Mouse (Mus musculus) MEL (cell line): ENCODE measurements around the gene Usp27x. TPM values are rescaled to one million over a fixed set of nuclear protein-coding genes. Genes with fewer than 3 reads are reported as not detected.

ENCODE experiments used
- DNase-seq: peaks from one replicate; pipeline ENCODE4 v3.0.0; 2011; ENCODE audit warnings: low read depth, low spot score
- H3K27ac ChIP-seq: 2 replicates; pipeline ENCODE4 v1.5.1; 2012; ENCODE audit warnings: low read depth, mild to moderate bottlenecking, control low read depth, low read length, moderate library complexity; ENCODE audit not compliant: control insufficient read depth
- H3K27me3 ChIP-seq, 2 experiments: fragments of 150-350 bp in 1 of 2; sonication (generic) in 1 of 2; 2 replicates each; pipeline ENCODE4 v1.6.1; 2012; ENCODE audit warnings: low read length in 2 of 2, mild to moderate bottlenecking in 2 of 2, improper control_type of control experiment in 1 of 2, moderate library complexity in 1 of 2; ENCODE audit not compliant: insufficient read depth in 2 of 2, control insufficient read depth in 1 of 2
- H3K36me3 ChIP-seq, 2 experiments: 2 replicates each; pipeline ENCODE4 v1.6.1; 2012 to 2014; ENCODE audit warnings: low read length in 2 of 2, improper control_type of control experiment in 1 of 2, inconsistent platforms in 1 of 2, mild to moderate bottlenecking in 1 of 2; ENCODE audit not compliant: insufficient read depth in 2 of 2, control insufficient read depth in 1 of 2
- H3K4me1 ChIP-seq, 2 experiments: fragments of 150-350 bp in 1 of 2; sonication (generic) in 1 of 2; 2 replicates each; pipeline ENCODE4 v1.6.1; 2012; ENCODE audit warnings: low read length in 2 of 2, improper control_type of control experiment in 1 of 2, mild to moderate bottlenecking in 1 of 2; ENCODE audit not compliant: insufficient read depth in 2 of 2, control insufficient read depth in 1 of 2
- H3K4me3 ChIP-seq, 2 experiments: fragments of 150-350 bp in 1 of 2; sonication (generic) in 1 of 2; 2 replicates each; pipeline ENCODE4 v1.5.1; 2012; ENCODE audit warnings: low read depth in 2 of 2, low read length in 2 of 2, mild to moderate bottlenecking in 2 of 2, moderate library complexity in 2 of 2, control low read depth in 1 of 2, improper control_type of control experiment in 1 of 2; ENCODE audit not compliant: control insufficient read depth in 1 of 2, insufficient read depth in 1 of 2
- H3K79me2 ChIP-seq: 2 replicates; pipeline ENCODE4 v1.6.1; 2012; ENCODE audit warnings: mild to moderate bottlenecking, low read length, moderate library complexity; ENCODE audit not compliant: control insufficient read depth, poor library complexity, insufficient read depth
- H3K9ac ChIP-seq: 2 replicates; pipeline ENCODE4 v1.6.1; 2012; ENCODE audit warnings: low read depth, mild to moderate bottlenecking, control low read depth, low read length, moderate library complexity; ENCODE audit not compliant: control insufficient read depth, poor library complexity, severe bottlenecking
- H3K9me3 ChIP-seq: fragments of 150-350 bp; sonication (generic); replicated peaks from 2 replicates; pipeline ENCODE4 v1.6.1; 2012; ENCODE audit warnings: mild to moderate bottlenecking, low read length, improper control_type of control experiment, moderate library complexity; ENCODE audit not compliant: insufficient read depth
- BHLHE40 ChIP-seq: IDR thresholded peaks from 2 replicates; pipeline ENCODE4 v1.6.1; 2012; ENCODE audit warnings: low read depth, mild to moderate bottlenecking, inconsistent platforms, low read length, improper control_type of control experiment, borderline replicate concordance
- CTCF ChIP-seq, 3 experiments: IDR thresholded peaks in 2 of 3; conservative IDR thresholded peaks in 1 of 3; 2 replicates each; pipeline ENCODE4 v1.5.1; 2011 to 2012; ENCODE audit warnings: low read length in 3 of 3, low read depth in 2 of 3, mild to moderate bottlenecking in 2 of 3, improper control_type of control experiment in 1 of 3, inconsistent platforms in 1 of 3, mixed read lengths in 1 of 3, moderate library complexity in 1 of 3; ENCODE audit not compliant: control insufficient read depth in 1 of 3, insufficient read depth in 1 of 3, poor library complexity in 1 of 3, severe bottlenecking in 1 of 3
- EP300 ChIP-seq, 2 experiments: IDR thresholded peaks; 2 replicates each; pipeline ENCODE4 v1.6.1; 2011; ENCODE audit warnings: improper control_type of control experiment in 2 of 2, low read length in 2 of 2, low read depth in 1 of 2, mild to moderate bottlenecking in 1 of 2
- ETS1 ChIP-seq: IDR thresholded peaks from 2 replicates; pipeline ENCODE4 v1.6.1; 2012; ENCODE audit warnings: low read depth, mild to moderate bottlenecking, inconsistent platforms, low read length, improper control_type of control experiment, moderate library complexity
- GABPA ChIP-seq: IDR thresholded peaks from 2 replicates; pipeline ENCODE4 v1.6.1; 2012; ENCODE audit warnings: low read depth, mild to moderate bottlenecking, inconsistent platforms, low read length, improper control_type of control experiment, moderate library complexity
- HCFC1 ChIP-seq: IDR thresholded peaks from 2 replicates; pipeline ENCODE4 v1.6.1; 2012; ENCODE audit warnings: low read depth, mild to moderate bottlenecking, inconsistent platforms, low read length, improper control_type of control experiment, moderate library complexity
- KAT2A ChIP-seq: conservative IDR thresholded peaks from 2 replicates; pipeline ENCODE4 v1.6.1; 2012; ENCODE audit warnings: low read depth, low read length, improper control_type of control experiment, inconsistent platforms
- MXI1 ChIP-seq: IDR thresholded peaks from 2 replicates; pipeline ENCODE4 v1.6.1; 2011; ENCODE audit warnings: mild to moderate bottlenecking, low read depth, low read length, improper control_type of control experiment
- MYB ChIP-seq: IDR thresholded peaks from 2 replicates; pipeline ENCODE4 v1.6.1; 2011; ENCODE audit warnings: mild to moderate bottlenecking, low read depth, low read length, improper control_type of control experiment
- MYC ChIP-seq: IDR thresholded peaks from 2 replicates; pipeline ENCODE4 v1.6.1; 2011; ENCODE audit warnings: low read depth, mild to moderate bottlenecking, low read length, improper control_type of control experiment, moderate library complexity
- NELFE ChIP-seq: IDR thresholded peaks from 2 replicates; pipeline ENCODE4 v1.6.1; 2011; ENCODE audit warnings: low read depth, low read length, improper control_type of control experiment
- POLR2A ChIP-seq, 2 experiments: IDR thresholded peaks; 2 replicates each; pipeline ENCODE4 v1.6.1; 2011 to 2012; ENCODE audit warnings: low read length in 2 of 2, mild to moderate bottlenecking in 2 of 2, control low read depth in 1 of 2, improper control_type of control experiment in 1 of 2, low read depth in 1 of 2, moderate library complexity in 1 of 2; ENCODE audit not compliant: control insufficient read depth in 1 of 2, insufficient read depth in 1 of 2, poor library complexity in 1 of 2
- POLR2AphosphoS2 ChIP-seq: IDR thresholded peaks from 2 replicates; pipeline ENCODE4 v1.6.1; 2011; ENCODE audit warnings: low read length, improper control_type of control experiment
- POLR2AphosphoS5 ChIP-seq: IDR thresholded peaks from 2 replicates; pipeline ENCODE4 v1.6.1; 2012; ENCODE audit warnings: low read depth, borderline replicate concordance, mild to moderate bottlenecking, inconsistent platforms, low read length, moderate library complexity, mixed read lengths
- RAD21 ChIP-seq: IDR thresholded peaks from 2 replicates; pipeline ENCODE4 v1.6.1; 2011; ENCODE audit warnings: mild to moderate bottlenecking, low read depth, low read length, improper control_type of control experiment
- RCOR1 ChIP-seq: IDR thresholded peaks from 2 replicates; pipeline ENCODE4 v1.6.1; 2012; ENCODE audit warnings: low read depth, mild to moderate bottlenecking, inconsistent platforms, low read length, improper control_type of control experiment
- SIN3A ChIP-seq: IDR thresholded peaks from 2 replicates; pipeline ENCODE4 v1.6.1; 2012; ENCODE audit warnings: low read length, improper control_type of control experiment, inconsistent platforms
- SMC3 ChIP-seq: IDR thresholded peaks from 2 replicates; pipeline ENCODE4 v1.6.1; 2011; ENCODE audit warnings: low read depth, low read length, improper control_type of control experiment
- TBP ChIP-seq: IDR thresholded peaks from 2 replicates; pipeline ENCODE4 v1.8.0; 2011; ENCODE audit warnings: low read depth, low read length, improper control_type of control experiment
- TCF12 ChIP-seq: IDR thresholded peaks from 2 replicates; pipeline ENCODE4 v1.6.1; 2014; ENCODE audit warnings: low read depth, mild to moderate bottlenecking, inconsistent platforms, low read length, improper control_type of control experiment, moderate library complexity
- UBTF ChIP-seq: IDR thresholded peaks from 2 replicates; pipeline ENCODE4 v1.6.1; 2012; ENCODE audit warnings: low read depth, mild to moderate bottlenecking, inconsistent platforms, low read length, improper control_type of control experiment, moderate library complexity, borderline replicate concordance; ENCODE audit not compliant: insufficient read depth
- USF1 ChIP-seq: IDR thresholded peaks from 2 replicates; pipeline ENCODE4 v1.6.1; 2014; ENCODE audit warnings: low read depth, mild to moderate bottlenecking, inconsistent platforms, low read length, improper control_type of control experiment, moderate library complexity
- ZC3H11A ChIP-seq: IDR thresholded peaks from 2 replicates; pipeline ENCODE4 v1.6.1; 2012; ENCODE audit warnings: low read depth, mild to moderate bottlenecking, inconsistent platforms, low read length, improper control_type of control experiment
- ZKSCAN1 ChIP-seq: IDR thresholded peaks from 2 replicates; pipeline ENCODE4 v1.6.1; 2012; ENCODE audit warnings: low read depth, mild to moderate bottlenecking, inconsistent platforms, low read length, improper control_type of control experiment, moderate library complexity
- polyA plus RNA-seq, 2 experiments: library from polyadenylated mRNA; stranded (reverse) in 1 of 2; unstranded in 1 of 2; fragments of >175 nt in 1 of 2; fragments of >200 nt in 1 of 2; gene quantifications; 2 replicates each; pipeline versions ENCODE4 v1.2.1 to v1.2.4; 2012; ENCODE audit warnings: low replicate concordance in 2 of 2, low read depth in 1 of 2; ENCODE audit not compliant: insufficient read length in 2 of 2, insufficient read depth in 1 of 2, missing spikeins in 1 of 2
- total RNA-seq: library from RNA; depleted of rRNA; stranded (reverse); fragments of 300-350 nt; gene quantifications from 2 replicates; pipeline ENCODE4 v1.2.3, GENCODE M21; 2012

Gene Usp27x
- total and polyA plus RNA-seq, 3 experiments = 3.6 to 3.9 TPM; not detected in 1

GRCm38 (mm10) chrX:7421016-7421415, 45.4 kb upstream of the Usp27x start (continued):
- TF ChIP-seq NELFE (no peak), MXI1 (peak; percentile 86), SIN3A (peak; percentile 96), SMC3 (peak; percentile 80), USF1 (no peak), CTCF (IDR thresholded peaks at IDR 0.05 in 2 of 3, conservative IDR thresholded peaks at IDR 0.05 in 1 of 3; ENCODE audit: control insufficient read depth in 1 of 3, insufficient read depth in 1 of 3, low read depth in 2 of 3, low read length in 3 of 3, poor library complexity in 1 of 3, severe bottlenecking in 1 of 3) (peak; percentile 84 to 98 (median 93)), POLR2AphosphoS5 (no peak), EP300 (IDR thresholded peaks at IDR 0.05; ENCODE audit: low read depth in 1 of 2, low read length in 2 of 2) (peak in 1 of 2 experiments; percentile 51; a peak in 3 of 4 replicates), KAT2A (no peak), POLR2A (IDR thresholded peaks at IDR 0.05; ENCODE audit: control insufficient read depth in 1 of 2, insufficient read depth in 1 of 2, low read depth in 1 of 2, low read length in 2 of 2, poor library complexity in 1 of 2) (no peak), MYC (peak; percentile 77; the same call in 1 of the 2 replicates), TCF12 (0 out of 2 replicates have a peak, but pooled peaks have one; percentile 22)

- Histone ChIP-seq H3K9ac (no peak overlapping the region), H3K4me3 (no peak overlapping the region), H3K36me3 (peaks cover 0 to 5% of the 10 kb centered on the region in 2 experiments; a peak in 2 of 4 replicates), H3K9me3 (no peaks in the 10 kb centered on the region), H3K79me2 (no peaks in the 10 kb centered on the region), H3K27me3 (no peaks in the 10 kb centered on the region), H3K4me1 (peaks cover 0 to 2% of the 10 kb centered on the region in 2 experiments; a peak in 1 of 4 replicates), H3K27ac (no peak overlapping the region)
- no peak for DNase-seq
- no peak for TF ChIP-seq ZKSCAN1
- TF ChIP-seq KAT2A = no peak
- no peak for TF ChIP-seq TBP
- TF ChIP-seq RCOR1 = no peak
- no peak for TF ChIP-seq RAD21
Measured at GRCm38 (mm10) chrX:7416178-7416871, 40.7 kb upstream of the Usp27x start.

- no peaks in the 10 kb centered on the region for H3K4me1 ChIP-seq
- H3K36me3 ChIP-seq = no peaks in the 10 kb centered on the region
- H3K9me3 ChIP-seq = no peaks in the 10 kb centered on the region
- H3K79me2 ChIP-seq = no peaks in the 10 kb centered on the region
- no peak overlapping the region for H3K27ac ChIP-seq
- TF ChIP-seq UBTF = no peak
- TF ChIP-seq ETS1 = no peak
- no peak for TF ChIP-seq ZC3H11A
- no peak for TF ChIP-seq MYB
- no peak for TF ChIP-seq ZKSCAN1
- TF ChIP-seq POLR2AphosphoS2 = no peak
- TF ChIP-seq GABPA = no peak
- TF ChIP-seq BHLHE40 = no peak
- TF ChIP-seq HCFC1 = no peak
- no peak for DNase-seq
- H3K9ac ChIP-seq = no peak overlapping the region
- H3K27me3 ChIP-seq = no peaks in the 10 kb centered on the region
- no peak overlapping the region for H3K4me3 ChIP-seq
Measured at GRCm38 (mm10) chrX:7415308-7415707, 39.7 kb upstream of the Usp27x start.
